Mouse (Mus musculus) ovary, postnatal 14 days (tissue): ENCODE results near the gene Arnt2.
A peak's percentile ranks its signal among the peaks of the same experiment; 100 is the strongest.

Experiments used
- DNase-seq: peaks from one replicate; pipeline ENCODE4 v3.0.0; 2022; ENCODE audit warnings: low spot score

Gene Arnt2

DNA sequence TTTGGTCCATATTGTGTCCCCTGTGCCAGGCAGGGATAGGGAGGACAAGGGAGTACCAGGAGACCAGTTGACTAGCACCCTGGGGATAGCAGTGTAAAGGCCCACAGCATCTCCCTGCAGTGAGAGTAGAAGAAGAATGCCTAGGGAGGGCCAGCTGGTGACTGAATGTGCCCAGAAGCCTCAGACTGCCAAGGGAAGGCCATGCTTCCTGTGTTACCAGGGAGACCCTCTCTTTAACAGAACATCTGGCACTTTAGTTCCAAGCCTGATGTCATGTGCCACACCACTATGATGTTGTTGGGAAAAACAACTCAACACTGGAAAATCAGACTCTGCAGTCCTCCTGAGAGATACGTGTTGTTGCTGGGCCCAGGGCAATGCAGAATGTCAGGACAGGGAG, 12.7 kb downstream of the Arnt2 start:
- no peak for DNase-seq

DNA sequence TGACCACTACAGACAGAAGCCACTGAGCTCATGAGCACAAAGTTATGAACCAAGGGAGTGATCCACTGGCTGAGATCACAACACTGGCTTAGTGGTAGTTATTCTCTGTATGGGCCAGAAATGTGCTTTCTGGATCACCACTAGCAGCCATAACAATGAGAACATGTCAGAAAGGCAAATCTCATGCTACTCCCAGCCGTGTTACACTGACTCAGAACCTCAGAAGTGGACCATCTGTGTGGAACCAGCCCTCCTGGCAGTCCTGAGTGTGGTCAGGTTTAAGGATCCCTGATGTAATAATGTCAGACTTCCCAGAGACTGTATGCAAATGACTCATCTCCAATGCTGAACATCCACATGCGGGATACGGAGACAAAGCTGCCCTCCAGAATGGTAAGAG, 13.4 kb downstream of the Arnt2 start:
- DNase-seq, result no peak

DNA sequence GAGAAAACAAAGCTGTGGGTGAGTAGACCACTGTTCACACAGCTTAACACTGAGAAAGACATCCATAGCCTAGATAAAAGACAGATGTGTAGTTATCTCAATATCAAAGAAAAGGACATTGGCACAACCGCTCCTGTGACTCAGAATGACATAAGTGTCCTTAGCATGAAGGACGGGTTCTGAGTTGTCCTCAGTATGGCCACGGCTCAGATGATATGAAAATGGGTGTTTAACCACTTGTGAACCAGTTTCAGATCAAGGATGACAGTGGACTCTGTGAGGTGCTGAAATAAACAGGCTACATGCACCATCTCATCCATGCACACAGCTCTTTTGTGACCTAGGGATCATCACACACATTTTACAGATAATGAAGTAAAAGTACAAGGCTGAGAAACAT, 22.1 kb downstream of the Arnt2 start:
- DNase-seq, result no peak

DNA sequence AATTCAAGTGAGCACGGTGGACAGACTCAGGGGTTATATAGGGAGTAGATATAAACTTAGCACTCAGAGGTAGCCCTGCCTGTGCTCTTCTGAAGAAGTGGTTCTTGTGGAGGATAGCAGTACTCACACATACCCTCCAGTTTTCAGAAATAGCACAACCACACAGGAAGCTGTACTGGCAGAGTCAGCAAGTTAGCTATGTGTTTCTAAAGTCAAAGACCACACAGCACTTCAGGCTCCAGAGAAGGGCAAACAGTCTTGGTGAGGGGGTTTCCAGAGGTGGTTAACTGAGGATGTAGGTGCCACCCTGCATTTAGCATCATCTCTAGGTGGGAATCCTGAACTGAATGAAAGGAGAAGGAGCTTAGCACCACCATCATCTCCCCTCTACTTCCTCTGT, 23.5 kb downstream of the Arnt2 start:
- no peak for DNase-seq

DNA sequence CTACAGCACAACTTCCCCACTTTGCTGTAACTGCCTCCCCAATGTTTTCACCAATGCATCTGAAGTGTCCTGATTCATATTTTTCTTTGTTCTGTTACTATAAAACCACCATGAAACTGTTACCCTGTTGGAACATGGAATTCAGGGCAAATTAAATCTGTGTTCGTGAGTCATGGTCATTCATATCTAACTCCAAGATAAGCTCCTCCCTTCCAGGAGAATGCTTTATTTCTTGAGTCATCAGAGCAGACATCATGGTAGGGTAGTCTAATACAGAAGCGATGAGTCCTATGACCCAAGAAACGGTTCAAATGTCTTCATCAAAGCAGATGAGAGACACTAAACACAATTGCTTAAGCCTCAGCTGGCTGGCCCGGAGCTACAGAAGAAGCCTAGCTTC, 25.2 kb downstream of the Arnt2 start:
- DNase-seq, result no peak

DNA sequence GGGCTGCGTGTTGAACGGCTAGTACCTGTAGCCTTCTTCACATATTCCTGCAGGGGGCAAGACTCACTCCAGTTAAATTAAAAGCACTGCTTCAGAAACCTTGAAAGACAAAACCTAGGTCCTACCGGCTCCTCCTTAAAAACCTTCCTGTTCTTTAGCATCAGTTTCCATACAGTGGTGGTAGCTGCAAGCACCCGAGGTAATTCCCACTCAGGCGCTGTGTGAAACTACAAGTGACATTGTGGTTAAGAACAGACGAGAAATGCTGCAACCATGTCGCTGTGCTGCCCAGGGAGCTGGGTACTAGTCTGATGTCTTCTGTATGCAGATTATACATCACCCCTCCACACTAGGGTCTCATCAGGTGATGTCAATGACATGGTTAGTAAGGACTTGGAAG, 25.9 kb downstream of the Arnt2 start:
- DNase-seq, result no peak

DNA sequence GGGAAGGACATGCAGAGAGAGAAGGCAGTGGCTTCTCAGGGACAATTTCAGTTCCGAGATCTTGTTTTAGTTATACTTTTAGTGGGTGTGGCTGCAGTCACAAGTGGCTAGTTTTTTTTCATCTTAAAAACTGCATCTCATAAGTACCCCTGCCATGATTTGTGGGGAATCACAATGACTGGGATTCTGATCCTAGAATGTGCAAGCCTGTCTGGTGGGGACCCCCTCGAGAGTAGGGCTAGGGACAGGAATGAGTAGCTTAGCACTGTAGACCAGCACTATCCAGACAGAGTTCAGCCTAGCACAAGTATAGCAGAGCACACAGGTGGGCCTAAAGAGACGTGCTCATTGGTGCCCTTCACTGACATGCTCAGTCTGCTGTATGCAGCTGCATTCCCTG, 27.6 kb downstream of the Arnt2 start:
- DNase-seq, result no peak

DNA sequence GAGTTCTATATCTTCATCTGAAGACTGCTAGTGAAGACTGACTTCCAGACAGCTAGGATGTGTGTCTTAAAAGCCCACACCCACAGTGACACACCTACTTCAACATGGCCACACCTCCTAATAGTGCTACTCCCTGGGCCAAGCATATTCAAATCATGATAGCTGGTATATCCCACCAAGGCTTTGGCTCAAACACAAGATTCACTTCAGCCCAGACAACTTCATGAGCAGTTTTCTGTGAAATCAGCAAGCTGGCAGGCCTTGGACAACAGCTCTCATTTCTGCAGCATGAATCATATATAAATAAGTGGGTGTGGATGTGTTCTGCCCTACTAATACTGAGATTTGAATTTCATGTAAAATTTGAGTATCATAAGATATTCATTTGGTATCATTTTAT, 29.2 kb downstream of the Arnt2 start:
- DNase-seq, result no peak

DNA sequence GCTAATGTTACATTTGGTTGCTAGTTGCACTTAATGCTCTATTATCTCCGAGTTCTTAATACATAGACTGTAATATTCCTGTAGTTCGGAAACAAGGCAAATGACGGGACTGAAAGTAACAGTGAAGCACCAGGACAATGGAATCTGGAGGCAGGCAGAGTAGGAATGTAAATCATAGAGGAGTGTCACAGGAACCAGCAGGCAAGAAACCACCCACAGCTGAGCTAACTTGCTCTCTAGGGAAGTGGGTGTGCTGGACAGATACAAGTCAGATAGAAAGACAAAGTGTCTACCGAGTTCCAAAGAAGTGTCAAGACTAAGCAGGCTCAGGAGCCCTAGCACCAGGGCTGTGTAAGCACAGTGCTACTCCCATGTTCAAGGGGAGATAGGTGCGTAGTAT, 32.6 kb downstream of the Arnt2 start:
- DNase-seq, result no peak

DNA sequence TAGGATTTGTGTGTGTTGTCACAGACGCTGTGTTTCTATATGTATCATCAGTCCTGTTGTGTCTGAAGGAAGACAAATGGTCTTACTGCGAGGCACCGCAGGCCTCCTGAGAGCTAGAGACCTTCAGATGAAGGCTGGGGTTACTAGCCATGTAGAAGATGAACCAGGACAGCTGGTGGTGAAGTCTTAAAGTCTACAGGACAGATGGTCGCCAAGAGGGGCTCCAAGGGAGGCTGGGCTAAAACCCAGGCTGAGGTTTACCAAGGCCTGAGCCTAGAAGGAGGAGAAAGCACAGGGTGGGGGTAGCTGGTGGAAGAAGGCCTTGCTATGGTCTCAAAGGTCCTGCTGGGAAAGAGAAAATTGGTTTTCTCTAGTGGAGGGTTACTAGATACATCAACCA, 36.3 kb downstream of the Arnt2 start:
- no peak for DNase-seq

DNA sequence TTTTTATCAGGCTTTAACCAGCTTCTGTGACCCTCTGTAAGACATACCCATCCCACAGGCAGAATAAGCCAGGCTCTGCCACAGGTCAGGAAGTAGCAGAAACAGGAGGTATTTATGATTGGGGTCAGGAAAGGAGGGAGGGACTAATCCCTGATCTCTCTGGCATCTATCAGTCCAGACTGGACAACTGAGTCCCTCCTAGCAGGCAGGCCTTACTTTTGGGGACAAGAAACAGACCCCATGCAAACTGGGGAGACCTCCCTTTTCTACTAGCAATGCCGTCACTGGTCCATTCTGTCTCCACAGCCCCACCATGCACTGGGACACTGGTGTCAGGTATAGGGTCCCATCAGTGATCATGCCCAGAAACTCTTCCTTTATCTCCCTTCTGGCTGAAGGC, 37.1 kb downstream of the Arnt2 start:
- DNase-seq, result no peak

DNA sequence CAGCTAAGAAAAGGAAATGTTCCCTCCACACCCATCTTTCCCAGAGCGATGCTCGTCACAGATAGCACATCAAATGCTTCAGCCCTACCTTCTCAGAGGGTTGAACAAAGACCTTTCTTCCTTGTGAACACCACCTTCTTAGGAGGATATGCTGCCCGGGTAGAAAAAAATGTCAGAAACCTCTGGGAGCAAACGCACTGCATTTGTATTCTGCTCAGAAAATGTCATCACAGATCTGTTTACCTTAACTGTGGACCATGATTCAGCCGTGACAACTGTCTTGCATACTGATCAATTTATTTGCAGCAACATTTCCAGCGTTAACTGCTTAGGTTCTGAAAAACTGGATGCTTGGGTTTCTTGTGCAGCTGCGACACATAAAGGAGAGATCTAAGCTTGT, 37.7 kb downstream of the Arnt2 start:
- no peak for DNase-seq

DNA sequence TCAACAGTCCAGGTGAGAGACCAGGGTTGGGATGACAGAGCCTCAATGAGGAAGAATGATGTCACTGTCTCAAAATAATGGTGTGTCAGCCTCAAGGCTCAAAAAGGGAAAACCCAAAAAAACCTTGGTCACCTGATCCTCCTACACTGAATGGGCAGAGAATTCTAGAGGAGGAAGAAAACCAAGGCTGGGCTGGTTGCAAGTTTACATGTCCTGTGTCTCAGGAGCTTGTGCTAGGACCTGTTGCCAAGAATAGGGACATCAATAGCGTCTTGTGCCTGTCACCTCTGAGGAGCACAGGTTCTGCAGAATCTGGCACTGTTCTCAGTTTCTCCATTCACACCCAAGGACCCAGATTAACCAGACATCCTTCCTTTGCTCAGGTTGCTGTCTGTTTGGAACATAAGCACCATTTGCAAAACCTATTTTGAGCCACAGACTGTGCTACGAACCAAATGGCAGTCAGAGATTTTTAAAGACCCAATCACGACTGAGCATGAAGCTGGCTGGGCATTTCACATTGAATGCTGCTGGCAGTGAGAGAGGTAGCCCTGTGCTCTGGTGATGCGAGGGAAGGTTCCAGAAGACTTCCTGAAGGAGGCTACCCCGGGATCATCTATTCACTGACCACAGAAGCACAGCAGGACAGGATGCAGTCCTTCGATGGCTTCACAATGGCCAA, 38.9 kb downstream of the Arnt2 start:
- DNase-seq, result no peak

DNA sequence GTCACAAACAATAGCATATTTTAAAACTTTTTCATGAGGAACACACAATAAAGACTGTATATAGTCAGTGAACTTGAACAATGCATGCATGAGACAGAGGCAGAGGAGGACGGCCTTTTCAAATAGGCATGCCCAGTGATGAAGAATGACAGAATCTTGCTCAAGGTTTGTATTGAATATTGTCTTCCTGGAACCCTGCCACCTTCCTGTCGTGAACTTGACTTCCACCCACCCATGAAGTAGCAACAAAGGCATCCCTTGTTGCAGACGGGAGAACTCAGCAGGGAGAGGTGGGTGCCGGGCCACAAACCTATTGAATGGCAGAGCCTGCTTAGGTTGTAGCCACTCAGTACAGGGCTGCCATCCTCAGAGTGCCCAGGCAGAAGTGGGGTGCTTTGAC, 43.7 kb downstream of the Arnt2 start:
- no peak for DNase-seq

DNA sequence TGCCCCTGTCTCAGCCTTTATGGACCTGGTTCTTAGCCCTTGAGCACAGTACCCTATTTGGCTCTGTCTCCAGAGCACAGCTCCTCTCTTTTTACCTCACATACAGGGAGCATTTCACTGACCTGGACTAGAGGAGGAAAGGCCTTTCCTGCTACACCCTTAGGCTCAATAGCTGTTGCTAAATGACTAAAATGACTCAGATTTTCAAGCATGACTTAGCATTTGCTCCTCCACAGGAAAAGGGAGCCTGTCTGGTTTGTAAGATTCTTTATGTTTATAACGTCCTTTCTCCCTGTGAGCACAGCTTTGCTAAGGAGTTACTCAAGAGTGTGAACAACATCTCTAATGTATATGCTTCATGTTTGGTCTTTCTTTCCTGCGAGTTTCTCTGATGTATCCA, 47.3 kb downstream of the Arnt2 start:
- DNase-seq, result no peak

DNA sequence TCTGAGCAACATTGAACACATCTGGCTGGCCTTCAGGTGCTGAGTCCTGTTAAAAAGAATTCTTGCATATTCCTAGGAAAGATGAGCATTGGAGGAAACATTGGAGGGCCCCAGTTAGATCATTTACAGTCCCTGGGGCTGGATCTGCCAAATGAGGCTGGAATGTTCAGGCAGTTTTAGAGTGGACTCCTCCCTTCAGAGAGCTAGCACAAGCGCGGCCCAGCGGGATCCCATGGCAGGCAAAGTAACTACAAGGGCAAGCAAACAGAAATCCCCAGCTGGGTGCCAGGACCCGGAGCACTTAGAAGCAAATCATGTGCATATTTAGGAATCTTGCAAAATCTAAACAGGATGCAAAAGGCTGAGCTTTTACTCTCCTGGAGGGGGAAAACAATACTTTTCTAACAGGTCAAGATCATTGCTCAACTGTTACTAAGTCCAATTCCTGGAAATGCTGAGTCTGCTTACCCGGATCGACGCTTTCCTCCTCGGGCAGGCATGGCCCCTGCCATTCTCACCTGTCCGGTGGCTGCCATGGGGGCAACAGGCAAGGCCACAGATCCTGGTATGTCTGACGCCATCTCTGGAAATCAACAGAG, 48.8 kb downstream of the Arnt2 start:
- DNase-seq, result no peak

DNA sequence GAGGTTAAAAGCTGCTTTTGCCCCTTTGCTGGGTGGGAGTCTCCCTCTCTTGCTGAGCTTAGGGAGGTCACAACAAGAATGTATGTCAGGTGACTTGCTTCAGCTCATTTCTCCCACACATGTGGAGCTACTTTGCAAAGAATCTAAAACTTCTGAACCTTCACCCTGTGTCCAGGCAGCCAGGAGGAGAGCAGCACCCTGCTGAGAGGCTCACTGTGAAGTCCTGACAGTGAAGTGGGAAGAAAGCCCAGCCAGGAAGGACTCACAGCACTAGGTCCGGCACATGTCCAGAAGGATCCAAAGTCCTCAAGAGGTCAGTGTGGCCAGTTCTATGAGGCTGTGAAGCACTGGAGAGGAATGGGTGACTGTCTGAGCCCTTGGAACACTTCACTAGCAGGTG, 51.5 kb downstream of the Arnt2 start:
- DNase-seq, result no peak

DNA sequence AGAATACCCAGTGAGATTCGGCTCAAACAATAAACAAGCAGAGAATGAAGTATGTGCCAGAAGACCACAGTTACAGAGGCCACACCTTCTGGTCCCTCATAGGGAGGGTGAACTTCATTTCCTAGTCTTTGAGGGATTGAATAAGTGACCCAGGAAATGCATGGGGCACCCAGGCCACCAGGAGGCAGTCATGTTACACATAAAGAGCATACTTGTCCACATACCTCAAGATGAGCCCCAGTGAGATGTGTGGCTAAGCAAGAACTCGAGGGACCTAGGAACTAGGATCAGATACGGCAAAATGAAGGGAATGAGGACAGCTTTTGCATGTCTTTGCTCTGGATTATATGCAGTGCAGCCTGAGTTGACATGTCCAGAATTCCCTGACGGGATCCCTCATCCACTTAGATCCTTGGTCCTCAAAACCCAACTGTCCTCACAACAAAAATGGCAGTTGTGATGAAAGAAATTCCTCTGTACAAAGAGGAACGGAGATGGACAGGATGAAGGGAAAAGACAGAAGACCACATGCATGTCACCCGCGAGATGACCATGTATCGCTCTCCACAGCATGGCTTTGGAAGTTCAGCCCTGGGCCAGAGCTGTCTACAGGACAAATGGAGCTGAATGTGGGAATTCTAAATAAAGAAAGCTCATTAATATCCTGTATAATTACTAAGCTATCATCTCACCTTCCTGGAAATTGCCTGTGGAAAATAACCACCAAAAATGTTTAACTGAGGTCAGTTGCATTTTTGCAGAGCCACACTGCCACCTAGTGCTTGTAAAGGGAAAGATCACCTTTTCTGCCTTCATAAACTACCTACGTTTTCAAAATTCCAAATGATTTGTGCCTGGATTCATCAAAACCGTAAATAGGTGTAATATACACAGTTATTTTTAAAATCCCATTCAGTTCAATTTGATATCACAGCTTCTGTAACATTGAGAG, 54.1 kb downstream of the Arnt2 start:
- peak; percentile 48 for DNase-seq

DNA sequence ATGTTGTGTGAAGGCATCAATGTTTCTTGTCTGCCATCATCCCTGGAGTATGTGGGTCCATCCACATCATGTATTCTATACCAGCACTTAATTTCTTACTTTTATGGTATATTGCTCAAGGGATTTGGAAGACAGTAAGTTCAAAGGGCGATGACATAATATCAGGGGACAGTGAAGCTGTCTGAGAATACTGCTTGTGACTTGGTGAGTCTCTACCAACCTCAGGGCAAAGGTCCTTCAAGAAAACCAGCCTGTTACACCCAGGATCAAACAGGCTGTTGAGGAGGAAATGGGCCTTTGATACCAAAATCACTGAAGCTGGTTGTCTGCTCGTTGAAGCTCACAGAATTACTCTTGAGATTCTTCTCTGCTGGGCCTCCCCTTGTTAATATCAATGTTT, 55.1 kb downstream of the Arnt2 start:
- no peak for DNase-seq

DNA sequence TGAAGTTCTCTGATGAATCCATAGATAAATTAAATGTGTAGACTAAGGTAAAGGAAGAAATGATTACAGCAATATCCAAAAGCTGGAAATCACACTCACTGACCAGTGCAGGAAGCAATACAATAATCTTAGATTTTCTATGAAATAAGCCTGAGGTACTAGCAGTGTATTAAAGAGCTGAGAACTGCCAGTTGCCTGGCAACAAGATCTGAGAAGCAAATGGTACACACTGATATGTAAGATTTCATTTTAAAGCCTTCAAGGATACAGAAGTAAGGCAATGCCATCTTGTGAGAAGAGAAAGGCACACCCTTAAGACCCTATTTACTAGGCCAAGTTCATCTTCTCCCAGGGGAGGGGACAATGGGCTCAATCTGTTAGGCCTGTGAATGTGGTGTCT, 59.4 kb downstream of the Arnt2 start:
- DNase-seq, result no peak

DNA sequence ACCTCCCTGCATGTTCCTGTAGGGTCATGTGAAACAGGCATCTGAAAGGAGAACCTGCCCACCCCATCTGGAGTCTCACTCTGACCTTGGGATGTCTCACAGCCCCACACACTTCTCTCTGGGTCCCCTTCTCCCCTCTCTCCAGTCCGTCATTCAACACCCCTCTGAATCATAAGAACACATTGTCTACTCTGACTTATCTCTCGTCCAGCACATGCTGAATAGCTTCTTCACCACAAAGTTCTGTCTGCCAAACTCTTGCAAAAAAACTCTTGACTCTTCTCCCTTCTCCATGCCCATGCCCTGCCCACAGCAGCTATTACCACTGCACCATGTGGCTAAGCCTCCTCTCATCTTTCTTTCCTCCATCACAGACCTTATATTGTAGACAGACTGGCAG, 60.0 kb downstream of the Arnt2 start:
- no peak for DNase-seq

DNA sequence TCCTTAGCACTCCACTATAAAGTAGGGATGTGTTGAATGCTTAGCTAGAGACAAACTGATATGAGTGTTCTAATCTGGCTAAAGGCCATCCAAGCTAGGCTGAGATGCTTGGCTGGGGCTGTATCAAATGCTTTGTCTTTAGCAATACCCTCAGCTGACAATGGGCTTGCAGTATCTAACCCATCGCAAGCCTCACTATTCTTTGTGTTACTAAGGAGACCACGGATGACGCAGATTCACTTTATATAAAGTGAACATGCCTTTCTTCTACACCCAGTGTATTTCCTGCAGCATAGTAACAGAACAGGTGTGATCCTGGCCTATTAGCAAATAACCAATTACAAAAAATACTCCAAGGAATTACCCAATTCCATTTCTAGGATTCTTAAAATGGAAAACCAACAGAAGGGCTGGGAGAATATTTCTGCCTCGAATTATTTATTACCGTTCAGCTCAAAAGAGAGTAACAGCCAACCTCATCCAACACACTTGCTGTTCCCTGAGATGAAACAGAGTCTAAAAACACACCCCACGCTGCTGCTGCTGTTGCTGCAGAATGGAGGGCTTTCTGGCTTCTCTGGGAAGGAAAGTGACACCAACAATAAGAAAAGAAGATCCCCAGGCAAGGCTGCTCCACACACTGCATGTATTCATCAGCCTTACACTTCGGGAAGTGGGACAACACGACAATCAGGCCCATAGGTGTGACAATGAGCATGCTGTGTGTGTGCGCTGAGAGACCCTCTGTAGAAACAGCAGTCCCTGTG, 61.6 kb downstream of the Arnt2 start:
- DNase-seq, result no peak

DNA sequence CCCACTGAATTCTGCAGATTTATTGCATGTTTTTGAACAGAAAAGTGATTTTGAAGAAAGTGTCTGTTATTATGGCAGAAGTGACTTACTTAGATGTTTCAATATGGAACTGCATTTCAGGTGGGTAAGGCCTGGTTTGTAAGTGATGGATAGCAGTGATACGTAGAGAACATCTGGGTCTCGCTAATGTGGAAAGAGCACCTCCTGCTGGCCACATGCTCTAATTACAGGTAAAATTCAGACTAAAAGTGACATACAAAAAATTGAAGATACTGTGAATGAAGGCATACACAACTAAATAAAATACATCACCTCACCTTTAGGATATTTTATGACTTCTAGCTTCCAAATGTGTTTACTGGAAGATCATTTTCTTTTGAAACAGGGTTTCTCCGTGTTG, 66.8 kb downstream of the Arnt2 start:
- DNase-seq, result no peak
